Mouse (Mus musculus) olfactory bulb, adult 2 months (tissue): ENCODE data around the gene Cfd.

Experiments used
- CTCF ChIP-seq: fragments of 200-500 bp; IDR thresholded peaks from 2 replicates; pipeline ENCODE4 v1.5.1; 2012; ENCODE audit warnings: low read depth, mild to moderate bottlenecking, low read length, moderate library complexity; ENCODE audit not compliant: insufficient read depth
- POLR2A ChIP-seq: fragments of 200-500 bp; IDR thresholded peaks from 2 replicates; pipeline ENCODE4 v1.6.1; 2012; ENCODE audit warnings: mild to moderate bottlenecking, low read depth, low read length, moderate library complexity; ENCODE audit not compliant: insufficient read depth

GRCm38 (mm10) chr10:79886611-79887010 lies 4.0 kb upstream of the Cfd start:
- TF ChIP-seq CTCF (no peak), POLR2A (no peak)
